Mouse (Mus musculus) left cerebral cortex, adult 2 months (tissue): ENCODE measurements around the gene Zdhhc13. TPM values are rescaled to one million over a fixed set of nuclear protein-coding genes. Genes with fewer than 3 reads are reported as not detected.

Experiments
- DNase-seq, 2 experiments: peaks; one replicate each; pipeline ENCODE4 v3.0.0; 2021 to 2022; ENCODE audit warnings: low spot score in 2 of 2, mixed read lengths in 1 of 2; ENCODE audit errors: extremely low spot score in 1 of 2
- H3K27ac ChIP-seq: fragments of 200-600 bp; 2 replicates; pipeline ENCODE4 v1.8.1; 2022
- H3K4me3 ChIP-seq: fragments of 200-600 bp; 2 replicates; pipeline ENCODE4 v1.8.1; 2022
- CTCF ChIP-seq: fragments of 200-600 bp; IDR thresholded peaks from 2 replicates; pipeline ENCODE4 v1.8.1; 2022; ENCODE audit warnings: antibody characterized with exemption, mild to moderate bottlenecking, moderate library complexity
- intact Hi-C: fragments of 180-260 bp; cut with DNase I; formaldehyde crosslinking; loops from one replicate; pipeline ENCODE4 v1.15.1; 2025
- total RNA-seq, 2 experiments: library from RNA; stranded (reverse); gene quantifications; 2 replicates each; pipeline ENCODE4 v1.2.3; 2021

Gene Zdhhc13
- total RNA-seq, 2 experiments from 2014 or later: 21.0 to 24.2 TPM

GRCm38 (mm10) chr7:48847820-48848650, 59.2 kb downstream of the Zdhhc13 start, which contains the start of gene Csrp3:
Gene Csrp3 (minus strand): TSS chr7:48848033.
- Histone ChIP-seq H3K27ac (no peak within 1 kb of the TSS), H3K4me3 (no peak within 1 kb of the TSS)
- no peak for TF ChIP-seq CTCF
- DNase-seq: no peak
- intact Hi-C loops: no loop called here

- no peak for DNase-seq
- Histone ChIP-seq H3K4me3 (no peak overlapping the region), H3K27ac (no peak overlapping the region)
- intact Hi-C loops: no loop called here
- no peak for TF ChIP-seq CTCF
Observed at GRCm38 (mm10) chr7:48851529-48852104, 62.8 kb downstream of the Zdhhc13 start.

- no peak for DNase-seq
- no peak for TF ChIP-seq CTCF
- Histone ChIP-seq H3K4me3 (no peak overlapping the region), H3K27ac (no peak overlapping the region)
- intact Hi-C loops: no loop called here
Observed at GRCm38 (mm10) chr7:48853496-48853895, 64.7 kb downstream of the Zdhhc13 start.

GRCm38 (mm10) chr7:48855461-48855860, 66.7 kb downstream of the Zdhhc13 start:
- H3K27ac ChIP-seq: no peak overlapping the region
- no peak overlapping the region for H3K4me3 ChIP-seq
- DNase-seq: no peak
- intact Hi-C loops: no loop called here
- no peak for TF ChIP-seq CTCF

- intact Hi-C loops: no loop called here
- no peak for DNase-seq
- Histone ChIP-seq H3K27ac (no peak overlapping the region), H3K4me3 (no peak overlapping the region)
- TF ChIP-seq CTCF: no peak
Observed at GRCm38 (mm10) chr7:48858257-48858656, 69.5 kb downstream of the Zdhhc13 start.

GRCm38 (mm10) chr7:48859362-48859761, 70.6 kb downstream of the Zdhhc13 start:
- H3K4me3 ChIP-seq: no peak overlapping the region
- H3K27ac ChIP-seq: no peak overlapping the region
- DNase-seq: no peak
- TF ChIP-seq CTCF: no peak
- intact Hi-C loops: no loop called here

GRCm38 (mm10) chr7:48860948-48861347, 72.1 kb downstream of the Zdhhc13 start:
- H3K4me3 ChIP-seq: no peak overlapping the region

GRCm38 (mm10) chr7:48861796-48862195, 73.0 kb downstream of the Zdhhc13 start:
- Histone ChIP-seq H3K27ac (no peak overlapping the region), H3K4me3 (no peak overlapping the region)
- intact Hi-C loops: no loop called here
- no peak for TF ChIP-seq CTCF
- DNase-seq: no peak

More at GRCm38 (mm10) chr7:48860948-48861347, 72.1 kb downstream of the Zdhhc13 start:
- no peak overlapping the region for H3K27ac ChIP-seq
- no peak for DNase-seq
- intact Hi-C loops: no loop called here
- no peak for TF ChIP-seq CTCF

GRCm38 (mm10) chr7:48864199-48864598, 75.4 kb downstream of the Zdhhc13 start:
- intact Hi-C loops: no loop called here

GRCm38 (mm10) chr7:48864671-48865458, 76.1 kb downstream of the Zdhhc13 start:
- no peak for TF ChIP-seq CTCF
- intact Hi-C loops: no loop called here
- Histone ChIP-seq H3K4me3 (no peak overlapping the region), H3K27ac (no peak overlapping the region)
- no peak for DNase-seq

More at GRCm38 (mm10) chr7:48864199-48864598, 75.4 kb downstream of the Zdhhc13 start:
- H3K4me3 ChIP-seq: no peak overlapping the region
- no peak overlapping the region for H3K27ac ChIP-seq
- no peak for DNase-seq
- TF ChIP-seq CTCF: no peak

GRCm38 (mm10) chr7:48867576-48867975, 78.8 kb downstream of the Zdhhc13 start:
- intact Hi-C loops: no loop called here
- DNase-seq: no peak
- no peak overlapping the region for H3K27ac ChIP-seq
- H3K4me3 ChIP-seq: no peak overlapping the region
- TF ChIP-seq CTCF: no peak

GRCm38 (mm10) chr7:48870144-48870543, 81.3 kb downstream of the Zdhhc13 start:
- no peak overlapping the region for H3K4me3 ChIP-seq
- no peak for TF ChIP-seq CTCF
- intact Hi-C loops: no loop called here
- DNase-seq: no peak
- H3K27ac ChIP-seq: no peak overlapping the region
